Mouse (Mus musculus): ENCODE measurements at regions not wholly inside any gene's neighbourhood (a gene's known extent, or its start where the extent isn't known, plus 50 kb on each side); places are given as distances from the start of the nearest gene placed in this dataset.

GRCm38 (mm10) chr9:31686466-31686865 is 222.2 kb upstream of the Tmem45b start:
- TF ChIP-seq POLR2A (IDR thresholded peaks at IDR 0.05; ENCODE audit: insufficient read depth, low read depth, low read length) (no peak), CTCF (IDR thresholded peaks at IDR 0.05; ENCODE audit: insufficient read depth, low read depth, low read length) (no peak)
